Mouse (Mus musculus): Measurements from ENCODE around the gene Epb41l1. TPM values are rescaled to one million over a fixed set of nuclear protein-coding genes. Genes with fewer than 3 reads are reported as not detected.
"Not testable (repeated sequence)": the region's sequence is repeated elsewhere in the genome, so short reads cannot be mapped to it uniquely, and the experiment has no call there.

Gene Epb41l1
- total RNA-seq, 2 experiments from 2014 or later: 7.0 to 7.3 TPM

DNA sequence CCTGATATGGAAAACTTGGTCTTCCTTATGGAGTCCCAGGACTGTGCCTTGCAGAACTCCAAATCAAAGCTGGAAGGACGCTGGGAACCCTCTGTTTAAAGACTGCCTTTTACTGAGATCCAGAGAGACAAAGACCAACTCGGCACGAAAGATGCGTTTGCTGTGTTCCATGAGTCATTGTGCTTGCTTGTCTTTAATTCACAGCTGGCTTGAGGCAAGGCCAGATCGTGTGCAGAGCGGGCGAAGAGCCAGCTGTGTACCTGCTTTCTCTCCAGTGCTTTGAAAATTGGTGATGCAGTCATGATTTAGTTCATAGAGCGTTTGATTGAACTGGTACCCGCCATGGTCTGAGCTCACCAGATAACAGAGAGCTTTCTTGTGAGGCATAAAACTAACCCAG, 94.4 kb downstream of the Epb41l1 start:
- intact Hi-C loops (cut with DNase I): loop anchor here (2.0 to 10.0 kb wide), 2 partner anchors 170 to 210 kb away; no protein-coding TSS in a partner anchor
- no peak for DNase-seq (ENCODE audit: low spot score)

DNA sequence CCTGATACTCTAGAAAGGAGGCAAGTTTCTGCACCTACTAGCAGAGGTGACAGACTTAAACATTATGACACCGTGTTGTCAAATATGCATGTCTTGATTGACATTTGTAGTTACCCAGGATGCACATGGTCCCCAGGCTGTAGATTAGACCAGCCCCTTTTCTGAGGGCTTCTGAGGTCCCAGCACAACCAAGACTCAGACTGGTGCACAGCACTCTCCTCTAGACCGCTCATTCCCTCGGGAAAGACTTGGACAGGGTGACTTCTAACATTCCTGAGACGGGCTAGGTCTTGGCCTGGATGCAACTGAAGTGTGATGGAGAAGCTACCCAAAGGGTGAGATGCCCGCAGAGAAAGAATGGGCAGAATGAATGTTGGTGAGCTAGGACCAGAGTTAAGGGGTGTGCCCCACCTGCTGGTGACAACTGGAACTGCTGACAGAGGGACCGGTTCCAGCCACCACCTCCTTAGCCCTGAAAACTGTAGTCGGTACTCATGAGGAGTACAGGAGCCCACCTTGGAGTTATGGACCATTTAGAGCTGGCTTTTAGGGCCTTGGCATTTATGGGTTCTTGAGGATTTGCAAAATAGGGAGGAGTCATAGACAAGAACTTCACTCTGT, 95.0 kb downstream of the Epb41l1 start:
- intact Hi-C loops (cut with DNase I): loop anchor here (2.0 to 10.0 kb wide), 2 partner anchors 171 to 211 kb away; no protein-coding TSS in a partner anchor
- DNase-seq (ENCODE audit: low spot score): no peak

DNA sequence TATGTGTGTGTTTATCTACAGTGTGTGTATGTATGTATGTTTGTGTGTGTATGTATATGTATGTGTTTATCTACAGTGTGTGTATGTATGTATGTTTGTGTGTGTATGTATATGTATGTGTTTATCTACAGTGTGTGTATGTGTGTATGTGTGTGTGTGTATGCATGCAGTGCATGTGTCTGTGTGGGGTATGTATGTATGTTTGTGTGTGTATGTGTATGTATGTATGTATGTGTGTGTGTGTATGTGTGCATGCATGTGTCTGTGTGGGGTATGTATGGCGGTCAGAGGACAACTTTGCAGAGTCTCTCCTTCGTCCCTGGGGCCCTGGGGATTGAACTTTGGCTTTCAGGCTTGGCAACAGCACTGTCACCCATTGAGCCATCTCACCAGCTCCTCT, 96.0 kb downstream of the Epb41l1 start:
- intact Hi-C loops (cut with DNase I): loop anchor here (10.0 kb wide), 1 partner anchor 212 kb away; no protein-coding TSS in a partner anchor

DNA sequence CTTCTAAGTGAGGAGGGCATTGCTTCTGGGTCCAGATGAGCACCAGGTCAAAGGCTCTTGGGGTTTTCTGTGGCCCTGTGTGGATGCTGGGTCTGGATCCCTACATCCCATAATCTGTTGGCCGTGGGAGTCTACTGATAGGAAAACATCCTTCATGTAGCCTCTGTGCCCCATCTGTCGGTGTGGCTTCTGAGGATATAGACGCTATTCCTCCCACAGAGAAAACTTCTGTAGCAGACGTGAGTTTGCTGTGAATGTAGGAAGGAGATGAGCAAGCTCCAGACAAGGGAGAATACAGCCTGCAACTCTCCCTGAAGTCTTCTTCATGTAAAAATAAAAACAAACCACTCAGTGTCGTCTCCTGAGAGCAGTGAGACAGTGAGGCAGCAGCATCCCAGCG, 97.6 kb downstream of the Epb41l1 start:
- intact Hi-C loops (cut with DNase I): loop anchor here (10.0 kb wide), 1 partner anchor 214 kb away; no protein-coding TSS in a partner anchor
- no peak for DNase-seq (ENCODE audit: low spot score)

More for the DNA sequence above, 96.0 kb downstream of the Epb41l1 start:
- not testable (repeated sequence) for DNase-seq (ENCODE audit: low spot score)

DNA sequence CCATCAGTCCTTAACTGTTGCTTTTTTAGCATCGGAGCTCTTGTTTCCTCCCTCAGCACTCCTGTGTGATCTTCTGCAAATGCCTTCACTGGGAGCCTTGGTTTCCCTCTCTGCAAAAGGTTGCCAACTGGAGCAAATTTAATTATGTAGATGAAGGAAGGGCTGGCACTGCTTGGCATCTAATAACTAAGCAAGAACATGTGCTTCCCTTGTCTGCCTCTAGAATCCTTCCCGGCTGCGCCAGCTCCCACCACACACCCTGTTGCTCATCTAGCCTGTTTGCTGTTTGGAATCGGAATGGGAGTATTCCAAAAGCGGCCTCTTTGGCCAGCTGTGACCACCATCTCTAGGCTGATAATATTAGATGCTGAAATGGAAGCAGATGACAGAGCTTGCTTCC, 98.9 kb downstream of the Epb41l1 start:
- no peak for DNase-seq (ENCODE audit: low spot score)
- intact Hi-C loops (cut with DNase I): loop anchor here (10.0 kb wide), 1 partner anchor 215 kb away; no protein-coding TSS in a partner anchor

DNA sequence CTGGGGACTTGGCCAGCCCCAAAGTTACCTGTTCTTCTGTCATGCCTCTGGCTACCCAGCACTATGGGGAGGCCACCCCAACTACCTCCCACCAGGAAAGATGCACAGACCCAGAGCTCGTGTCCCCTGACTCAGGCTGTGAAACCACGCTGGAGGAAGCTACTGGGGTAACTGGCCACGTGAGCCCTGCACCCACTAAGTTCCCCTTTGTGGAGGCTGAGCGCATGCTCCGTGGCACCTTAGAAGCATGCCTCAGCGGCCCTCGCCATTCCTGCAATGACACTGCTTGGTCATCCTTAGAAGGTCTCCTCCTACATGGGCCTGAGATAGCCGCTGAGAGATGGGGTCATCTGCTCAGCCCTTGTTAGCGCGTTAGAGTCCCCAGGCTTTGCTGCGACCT, 102.3 kb downstream of the Epb41l1 start:
- intact Hi-C loops (cut with DNase I): no loop called here
- DNase-seq (ENCODE audit: low spot score): no peak

DNA sequence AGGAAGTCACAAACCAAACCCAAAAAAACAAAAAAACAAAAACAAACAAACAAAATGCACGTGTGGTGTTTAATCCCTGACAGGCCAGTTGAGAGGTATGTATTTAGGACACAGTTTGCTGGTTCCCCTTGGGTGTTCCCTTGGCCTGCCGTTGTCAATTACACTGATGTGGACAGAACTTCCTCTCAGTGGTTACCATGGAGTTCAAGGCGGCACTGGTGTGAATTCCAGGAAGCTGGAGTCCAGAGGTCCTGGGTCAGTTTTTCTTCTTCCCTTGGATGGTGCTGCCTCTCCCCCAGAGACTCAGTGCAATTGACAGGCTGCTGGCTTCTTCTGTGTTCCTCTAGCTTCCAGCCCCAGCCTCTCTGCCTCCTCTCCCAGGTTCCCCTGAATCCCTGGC, 103.4 kb downstream of the Epb41l1 start:
- intact Hi-C loops (cut with DNase I): no loop called here
- no peak for DNase-seq (ENCODE audit: low spot score)

DNA sequence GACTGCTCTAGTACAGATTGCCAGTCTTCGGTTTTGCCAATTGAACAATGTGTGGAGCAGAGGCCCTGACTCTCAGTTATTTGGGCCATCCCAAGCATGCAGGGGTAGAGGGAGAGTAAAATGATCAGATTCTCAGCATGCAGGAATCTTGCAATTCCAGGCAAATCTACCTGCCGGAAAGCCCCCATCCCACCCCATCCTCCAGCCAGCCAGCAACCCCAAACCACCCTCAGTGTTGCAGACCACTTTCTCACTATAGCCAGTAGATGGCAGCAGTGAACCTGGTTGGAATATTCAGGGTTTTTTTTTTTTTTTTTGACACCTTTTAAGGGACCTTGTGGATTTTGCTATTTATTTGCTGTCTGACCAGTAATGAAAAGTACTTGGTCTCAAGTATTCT, 109.0 kb downstream of the Epb41l1 start:
- no peak for DNase-seq (ENCODE audit: low spot score)
- intact Hi-C loops (cut with DNase I): loop anchor here (1.0 to 5.0 kb wide), 2 partner anchors 78 to 176 kb away; no protein-coding TSS in a partner anchor

DNA sequence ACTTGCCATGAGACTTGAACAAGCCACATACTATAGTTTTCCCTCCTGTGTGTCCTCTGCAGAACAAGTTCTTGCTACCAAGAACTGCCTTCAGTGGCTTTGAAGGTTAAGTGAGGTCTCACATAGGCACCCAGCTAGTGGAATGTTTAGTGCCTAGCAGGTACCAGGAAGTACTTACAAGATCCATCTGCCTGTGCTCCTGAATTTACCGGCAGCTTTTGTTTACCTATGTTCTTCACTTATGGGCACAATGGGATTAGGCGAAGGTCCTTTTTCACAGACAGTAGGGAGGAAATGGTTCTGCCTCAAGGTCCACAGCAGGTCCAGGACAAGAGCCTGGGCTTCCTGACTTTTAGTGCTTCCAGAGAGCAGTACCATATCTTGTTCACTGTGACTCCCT, 112.5 kb downstream of the Epb41l1 start:
- intact Hi-C loops (cut with DNase I): no loop called here
- DNase-seq (ENCODE audit: low spot score): no peak

DNA sequence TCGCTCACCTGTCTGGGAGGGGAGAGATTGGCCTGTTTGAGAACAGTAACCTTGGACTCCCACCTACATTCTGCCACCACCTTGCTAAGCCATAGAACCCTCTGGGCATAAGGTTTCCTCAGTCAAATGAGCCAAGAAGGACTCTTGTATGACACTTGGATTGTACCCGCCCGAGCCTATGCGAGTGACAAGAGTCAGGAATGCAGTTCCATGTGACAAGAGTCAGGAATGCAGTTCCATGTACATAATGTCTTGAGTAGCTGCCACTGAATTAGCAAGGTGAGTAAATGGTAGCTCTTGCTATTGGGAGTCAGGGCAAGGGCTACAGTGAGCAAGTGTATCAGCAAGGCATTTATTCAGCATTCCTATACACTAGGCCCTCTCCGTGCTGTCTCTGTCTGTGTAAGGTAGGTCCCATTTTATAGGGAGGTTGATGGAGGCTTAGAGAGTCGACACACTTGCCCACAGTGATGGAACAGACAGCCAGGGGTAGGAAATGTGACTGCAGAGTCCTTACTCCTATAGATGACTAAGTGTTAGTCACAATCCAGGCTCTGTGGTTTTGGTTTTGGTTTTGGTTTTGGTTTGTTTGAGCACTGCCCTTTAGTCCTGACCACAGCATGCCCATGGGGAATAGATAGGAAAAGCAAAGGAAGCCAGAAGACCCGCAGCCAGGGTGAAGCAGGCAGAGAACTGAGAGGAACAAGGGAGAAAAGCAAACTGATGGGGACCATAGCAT, 118.3 kb downstream of the Epb41l1 start:
- no peak for DNase-seq (ENCODE audit: low spot score)
- intact Hi-C loops (cut with DNase I): no loop called here

DNA sequence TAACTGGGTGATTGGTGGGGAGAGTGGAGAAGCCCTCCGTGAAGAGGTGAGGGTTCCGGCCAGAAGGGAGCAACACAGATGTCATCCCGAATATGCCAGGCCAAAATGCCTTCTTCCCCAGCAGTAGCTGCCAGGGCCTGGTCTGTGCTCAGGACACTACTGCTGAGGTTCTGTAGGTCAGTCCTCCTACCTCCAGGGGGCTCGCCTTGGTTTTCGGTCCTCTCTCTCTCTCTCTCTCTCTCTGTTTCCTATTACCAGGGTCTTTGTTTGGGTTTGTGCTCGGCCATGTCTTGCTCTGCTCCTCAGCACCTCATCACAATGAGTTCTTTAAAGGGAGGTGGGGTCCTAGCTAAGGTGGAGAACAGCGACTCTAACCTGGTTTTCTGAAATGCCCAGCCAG, 120.3 kb downstream of the Epb41l1 start:
- intact Hi-C loops (cut with DNase I): no loop called here
- no peak for DNase-seq (ENCODE audit: low spot score)

DNA sequence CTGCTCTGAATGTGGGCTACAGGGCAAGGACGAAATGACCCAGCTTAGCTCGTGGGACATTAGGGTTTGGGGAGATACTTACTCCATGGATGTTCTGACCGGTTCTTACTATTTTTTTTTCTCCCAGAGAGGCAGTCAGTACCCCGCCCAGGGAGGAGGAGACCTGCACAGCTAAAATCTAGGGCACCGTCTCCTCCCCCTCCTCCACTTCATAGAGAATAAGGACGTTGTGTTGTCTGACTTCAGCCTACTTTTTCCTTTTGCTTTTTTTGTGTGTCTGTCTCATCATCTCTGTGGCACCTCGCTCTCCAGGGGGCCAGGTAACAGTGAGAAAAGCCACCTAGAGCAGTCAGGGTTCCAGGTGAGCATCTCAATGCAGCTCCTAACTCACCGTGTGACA, 121.7 kb downstream of the Epb41l1 start:
- intact Hi-C loops (cut with DNase I): no loop called here

DNA sequence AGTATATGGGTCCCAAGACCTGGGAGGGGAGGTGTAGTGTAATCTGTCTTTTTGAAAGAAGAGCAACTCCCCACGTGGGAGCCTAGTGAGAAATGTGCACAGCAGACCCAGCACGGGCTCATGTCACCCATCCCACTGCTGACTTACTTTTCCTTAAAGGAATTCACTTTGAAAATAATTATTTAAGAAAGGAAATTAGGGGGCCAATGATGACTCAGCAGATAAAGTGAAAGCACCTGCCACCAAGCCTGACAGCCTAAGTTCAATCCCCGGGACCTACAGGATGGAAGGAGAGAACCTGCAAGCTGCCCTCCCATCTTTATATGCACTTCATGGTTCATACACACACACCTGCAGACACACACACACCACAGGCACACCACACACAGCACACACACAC, 123.1 kb downstream of the Epb41l1 start:
- no peak for DNase-seq (ENCODE audit: low spot score)
- intact Hi-C loops (cut with DNase I): no loop called here

More for the DNA sequence above, 121.7 kb downstream of the Epb41l1 start:
- DNase-seq (ENCODE audit: low spot score): no peak

DNA sequence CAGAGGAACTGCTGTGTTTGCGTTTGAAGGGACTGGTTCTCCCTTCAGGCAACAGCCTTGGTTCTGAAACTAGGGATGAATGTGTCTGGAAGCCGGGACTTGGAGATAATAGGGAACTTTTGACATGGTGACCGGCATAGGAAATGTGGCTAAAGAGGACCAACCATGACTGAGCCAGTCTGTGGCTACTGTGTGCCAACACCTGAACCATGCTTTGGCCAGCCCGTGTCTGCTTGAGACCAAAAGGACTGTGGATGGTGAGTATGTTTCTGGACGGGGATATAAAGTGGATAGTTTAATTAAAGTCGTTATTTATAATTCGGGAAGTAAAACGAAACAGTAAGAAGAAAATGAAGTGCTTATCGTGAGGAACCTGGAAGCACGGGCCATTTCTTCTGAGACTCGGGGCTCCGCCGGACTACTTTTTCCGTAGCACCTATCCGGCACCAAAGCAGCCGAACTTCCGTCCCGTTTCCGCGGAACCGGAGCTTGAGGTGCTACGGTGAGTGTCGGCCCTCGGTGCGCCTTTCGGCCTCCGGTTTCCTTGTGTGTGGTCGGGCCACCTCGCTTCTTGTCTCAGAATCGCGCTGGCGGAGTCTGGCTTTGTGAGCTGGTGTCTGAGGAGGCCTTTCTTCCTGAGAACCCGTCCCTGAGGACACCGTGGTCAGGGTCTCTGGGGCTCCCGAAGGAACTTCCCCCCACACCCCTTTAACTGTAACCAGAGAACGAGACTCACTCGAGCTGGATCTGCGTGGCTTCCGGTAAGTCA, 126.6 kb downstream of the Epb41l1 start, which contains the start of gene Aar2:
TSS of gene Aar2 (plus strand) at position 462 of the 769 bp plus-strand sequence.
- intact Hi-C loops (cut with DNase I): no loop called here

DNA sequence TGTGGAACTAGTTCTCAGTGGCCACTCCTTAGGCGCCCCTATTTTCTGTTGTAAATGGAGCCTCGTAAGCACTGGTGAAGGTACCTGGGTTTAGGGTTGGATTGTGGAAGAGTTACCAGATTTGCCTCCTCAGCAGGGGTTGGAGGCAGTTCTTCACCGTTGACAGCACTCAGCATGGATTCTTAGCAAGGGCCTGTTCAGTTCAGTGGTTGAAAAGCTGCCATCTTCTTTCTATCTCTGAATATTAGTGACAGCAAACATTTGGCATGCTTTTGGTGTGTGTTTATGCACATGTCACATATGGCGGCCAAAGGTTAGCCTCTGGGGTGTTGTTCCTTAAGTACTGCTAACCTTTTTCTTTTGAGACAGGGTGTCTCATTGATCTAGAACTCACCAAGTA, 131.7 kb downstream of the Epb41l1 start:
- intact Hi-C loops (cut with DNase I): no loop called here
- no peak for DNase-seq (ENCODE audit: low spot score)

More for the DNA sequence above, 126.6 kb downstream of the Epb41l1 start, which contains the start of gene Aar2:
- peak; percentile 58 for DNase-seq (ENCODE audit: low spot score)

DNA sequence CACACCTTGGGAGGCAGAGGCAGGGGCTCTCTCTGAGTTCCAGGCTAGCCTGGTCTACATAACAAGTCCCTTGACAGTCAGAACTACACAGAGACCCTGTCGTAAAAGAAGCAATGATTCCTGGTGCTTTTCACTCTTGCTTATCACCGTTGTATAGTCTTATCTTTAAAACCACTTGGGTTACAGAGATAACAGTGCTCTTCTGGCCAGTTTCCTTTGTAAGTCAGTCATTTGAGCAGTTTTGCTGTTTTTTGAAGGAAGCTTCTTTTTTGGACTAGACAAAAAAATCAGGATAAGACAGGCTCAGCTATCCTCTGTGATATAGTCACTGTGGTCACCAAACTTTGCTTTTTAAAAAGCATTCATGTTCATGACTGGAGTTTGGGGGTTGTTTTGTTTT, 141.1 kb downstream of the Epb41l1 start:
- intact Hi-C loops (cut with DNase I): no loop called here

DNA sequence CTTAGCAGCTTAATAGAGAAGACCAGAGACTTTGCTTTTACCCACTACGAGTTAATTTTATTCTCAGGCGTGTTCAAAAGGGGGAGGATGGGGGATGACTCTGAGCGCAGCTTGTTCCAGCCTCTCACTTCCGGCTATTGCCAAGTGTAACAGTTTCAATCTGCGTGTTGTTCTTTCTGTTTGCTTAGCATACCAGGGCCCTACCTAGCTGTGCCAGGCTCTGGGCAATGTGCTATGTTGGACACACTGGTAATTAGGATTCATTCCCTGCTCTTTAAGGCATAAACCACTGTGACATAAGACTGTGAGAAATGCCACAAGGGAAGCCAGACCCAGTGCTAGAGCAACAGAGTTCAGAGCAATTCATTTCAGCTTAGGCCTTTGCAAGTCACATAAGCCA, 142.8 kb downstream of the Epb41l1 start:
- intact Hi-C loops (cut with DNase I): no loop called here
- DNase-seq (ENCODE audit: low spot score): no peak

More for the DNA sequence above, 141.1 kb downstream of the Epb41l1 start:
- no peak for DNase-seq (ENCODE audit: low spot score)

DNA sequence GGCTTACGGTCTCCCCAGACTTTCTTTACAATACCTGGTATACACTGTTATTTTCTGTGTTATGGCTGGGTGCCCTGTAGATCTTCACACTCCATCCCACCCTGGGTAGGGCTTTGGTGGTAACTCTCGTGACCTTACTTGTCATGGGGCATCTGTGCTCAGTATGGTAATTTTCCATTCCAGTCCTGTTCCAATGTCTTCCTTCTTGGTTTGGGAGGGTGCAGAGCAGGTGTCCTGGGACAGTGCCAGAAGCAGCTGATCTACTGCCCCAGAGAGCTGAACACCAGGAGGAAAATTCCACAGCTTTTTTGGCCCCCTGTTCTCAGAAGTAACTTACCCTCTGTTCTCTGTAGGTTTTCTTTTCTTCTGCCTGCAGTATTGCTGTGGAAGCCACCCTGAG, 145.8 kb downstream of the Epb41l1 start:
- DNase-seq (ENCODE audit: low spot score): no peak
- intact Hi-C loops (cut with DNase I): no loop called here

DNA sequence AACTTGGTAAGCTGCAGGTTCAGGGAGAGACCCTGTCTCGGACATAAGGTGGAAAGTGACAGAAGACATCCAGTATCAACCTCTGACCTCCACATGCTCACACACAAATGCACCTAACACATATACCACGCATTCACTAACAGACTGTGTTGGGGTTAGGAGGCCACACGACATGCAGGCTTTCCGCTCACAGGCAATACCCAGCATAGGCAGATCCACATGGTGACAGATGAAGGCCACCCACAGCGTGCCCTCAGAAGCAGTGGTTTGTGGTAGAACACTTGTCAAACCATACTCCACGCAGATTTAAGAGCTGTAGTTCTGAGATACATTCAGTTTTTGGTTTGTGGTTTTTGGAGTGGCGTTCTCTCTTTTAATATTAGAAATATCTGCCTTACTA, 147.9 kb downstream of the Epb41l1 start:
- DNase-seq (ENCODE audit: low spot score): no peak
- intact Hi-C loops (cut with DNase I): no loop called here

DNA sequence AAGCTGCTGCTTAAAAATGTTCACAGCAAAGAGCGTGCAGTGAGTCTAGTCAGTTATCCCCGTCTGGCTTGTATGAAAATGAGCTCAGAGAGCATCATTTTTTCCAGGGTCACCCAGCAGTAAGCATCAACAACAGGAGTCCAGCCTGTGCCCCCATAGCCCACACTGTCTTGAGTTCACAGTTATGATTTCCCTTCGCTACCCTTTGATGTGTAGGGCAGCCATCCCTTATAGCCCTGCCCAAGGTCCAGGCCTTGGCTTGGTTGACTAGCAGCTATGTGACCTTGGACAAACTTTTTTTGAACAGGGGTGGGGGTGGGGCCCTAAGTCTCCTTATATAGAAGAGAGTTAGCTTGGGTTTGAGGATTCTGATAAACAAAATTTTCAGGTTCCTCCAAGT, 148.6 kb downstream of the Epb41l1 start:
- intact Hi-C loops (cut with DNase I): no loop called here
- no peak for DNase-seq (ENCODE audit: low spot score)
